In the genomic region with DNA sequence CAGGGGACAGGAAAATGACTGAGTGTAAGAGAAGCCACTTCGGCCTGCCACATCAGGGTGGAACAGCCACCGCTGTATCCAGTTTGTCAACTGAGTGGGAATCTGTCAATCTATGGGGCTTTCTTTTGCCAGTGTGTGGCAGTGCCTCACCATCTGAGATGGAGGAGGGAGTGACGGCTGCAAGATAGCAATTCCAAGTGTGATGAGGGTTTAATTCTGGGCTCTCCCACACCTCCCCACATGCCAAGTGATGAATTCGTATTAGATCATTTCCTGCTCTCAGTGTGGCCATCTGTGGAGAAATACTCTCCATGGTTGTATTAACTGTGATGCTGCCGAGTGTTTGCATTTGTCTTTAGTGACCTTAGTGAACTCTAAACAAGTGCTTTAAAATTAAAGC, we compare ENCODE assay signal across 14 mouse cellular contexts. TPM values are rescaled to one million over a fixed set of nuclear protein-coding genes. Genes with fewer than 3 reads are reported as not detected.
DNase-seq lines count a peak whose midpoint lies in the region; TF ChIP-seq lines count a peak whose summit lies in the region.
"Had no signal": no experiment of that assay in that cellular context is flagged by ENCODE, and none has a peak within 500 bp of the region (broad histone marks: within the 10 kb centered on the region; RNA-seq: fewer than 3 reads in every experiment).

No protein-coding gene starts in this region.

- 72% methylated on average over 5 of the region's 5 CpGs for WGBS in heart, embryonic 10.5 days

- peak; percentile 53 for DNase-seq in heart, embryonic 10.5 days (ENCODE audit: low spot score)
- DNase-seq in heart, postnatal 4 days: no peak
- peak; percentile 71 to 78 for DNase-seq in cerebellum, adult 18-20 months
- DNase-seq in left cerebral cortex, postnatal 36 days (ENCODE audit: low spot score in 2 of 2): peak; percentile 50 to 63
- DNase-seq in adrenal gland, adult 18-20 months (ENCODE audit: low spot score in 2 of 2): no peak
- DNase-seq in lung, postnatal 36 days: no peak
- DNase-seq: gastrocnemius, postnatal 25 days; heart, postnatal 10 days; kidney, postnatal 10 days; lung, embryonic 14.5 days; thymus, postnatal 14 days had no signal

- no peaks in the 10 kb centered on the region for H3K9me3 ChIP-seq in heart, embryonic 10.5 days
- H3K9me3 ChIP-seq: embryonic facial prominence, embryonic 15.5 days had no signal

- no peak overlapping the region for H3K27ac ChIP-seq in heart, embryonic 10.5 days
- H3K27ac ChIP-seq in cortical plate, adult 2 months (ENCODE audit: insufficient read depth, low read length): no peak overlapping the region
- H3K27ac ChIP-seq: embryonic facial prominence, embryonic 15.5 days had no signal

- TF ChIP-seq CTCF in cortical plate, adult 2 months (IDR thresholded peaks at IDR 0.05; ENCODE audit: extremely low read depth, insufficient read depth, low read length): 0 out of 2 replicates have a peak, but pooled peaks have one; percentile 0

- no peaks in the 10 kb centered on the region for H3K4me1 ChIP-seq in heart, embryonic 10.5 days
- H3K4me1 ChIP-seq in cortical plate, adult 2 months (ENCODE audit: control insufficient read depth, insufficient read depth, low read length): peaks cover 21% of the 10 kb centered on the region

- H3K27me3 ChIP-seq in heart, embryonic 10.5 days (ENCODE audit: insufficient read depth, poor library complexity, severe bottlenecking): no peaks in the 10 kb centered on the region
- H3K27me3 ChIP-seq: embryonic facial prominence, embryonic 15.5 days had no signal

- TF ChIP-seq POLR2A in cortical plate, adult 2 months (IDR thresholded peaks at IDR 0.05; ENCODE audit: extremely low read depth, insufficient read depth, low read length): no peak

- no peak overlapping the region for H3K4me3 ChIP-seq in heart, embryonic 10.5 days
- H3K4me3 ChIP-seq in cortical plate, adult 2 months (ENCODE audit: insufficient read depth, low read length): no peak overlapping the region
- H3K4me3 ChIP-seq: embryonic facial prominence, embryonic 15.5 days had no signal

- intact Hi-C loops in left cerebral cortex, postnatal 36 days (cut with DNase I): no loop called here

- no peaks in the 10 kb centered on the region for H3K36me3 ChIP-seq in heart, embryonic 10.5 days
- H3K36me3 ChIP-seq: embryonic facial prominence, embryonic 15.5 days had no signal

RNA-seq across cellular contexts. Expression of a gene that starts 36.2 kb away (rescaled TPM):
- 0.63 and 1.8 TPM in 2 replicates for polyA plus RNA-seq in heart, embryonic 10.5 days (2016; fragmentation: Nextera tagmentation; extraction: Ambion mirVana)
- under 1 TPM in 1 of 2 experiments, not detected in 1; 0.18 TPM for total RNA-seq in heart, postnatal 4 days (2021)
- polyA plus RNA-seq in cortical plate, adult 2 months (2012; rRNA removed): 319 and 365 TPM in 2 replicates
- 100 to 1,000 TPM; 479 to 544 TPM for total RNA-seq in left cerebral cortex, postnatal 36 days (2021)
- total RNA-seq in adrenal gland, adult 18-20 months (2021): 1 to 10 TPM; 1.9 to 2.7 TPM
- polyA plus RNA-seq: inflammation-experienced regulatory T-cells, adult 6 months had no signal

Comparison
In these comparisons a context has a peak if more than half of its experiments do, and no peak if none do; other contexts are left out.
1. DNase-seq: peak in heart, embryonic 10.5 days (single experiment), cerebellum, adult 18-20 months (2 of 2) and left cerebral cortex, postnatal 36 days (2 of 2); none in heart, postnatal 4 days (single experiment), adrenal gland, adult 18-20 months (0 of 2) and lung, postnatal 36 days (single experiment).
2. RNA of a gene that starts 36.2 kb away (total RNA-seq): 479 to 544 TPM in left cerebral cortex, postnatal 36 days; 1.9 to 2.7 TPM in adrenal gland, adult 18-20 months and 0.18 TPM in heart, postnatal 4 days; every median in the first group is over 100 times any median in the second.